In genomic region chr1:76829690-76830089, GRCm38 (mm10) we compare ENCODE assay signal across 30 mouse cellular contexts.
DNase-seq lines count a peak whose midpoint lies in the region; ATAC-seq and TF ChIP-seq lines count a peak whose summit lies in the region.
"Had no signal": no experiment of that assay in that cellular context is flagged by ENCODE, and none has a peak within 500 bp of the region (broad histone marks: within the 10 kb centered on the region; RNA-seq: fewer than 3 reads in every experiment).

No protein-coding gene starts in this region.

- DNase-seq in kidney, adult 11 months: peak; percentile 19
- DNase-seq in kidney, adult 9 months: peak; percentile 57
- peak; percentile 1 for DNase-seq in lung, postnatal 36 days
- DNase-seq in lung, adult 2 months: no peak
- peak; percentile 15 to 34 for DNase-seq in kidney, postnatal 36 days
- no peak for DNase-seq in left cerebral cortex, postnatal 14 days (ENCODE audit: low spot score in 2 of 2)
- DNase-seq: adrenal gland, adult 8-10 months; adrenal gland, postnatal 25 days; B cell, adult 2 months; cerebellum, adult 11-12 months; cerebellum, adult 9-10 months; cerebellum, postnatal 25 days; forebrain, postnatal 0 days; gastrocnemius, adult 2 months; gastrocnemius, postnatal 25 days; heart, adult 18-20 months; heart, postnatal 10 days; heart, postnatal 4 days had no signal

- H3K9ac ChIP-seq in kidney, embryonic 16.5 days (replicated peaks; ENCODE audit: low read length): no peak overlapping the region
- no peak overlapping the region for H3K9ac ChIP-seq in kidney, embryonic 15.5 days
- H3K9ac ChIP-seq: embryonic facial prominence, embryonic 12.5 days; embryonic facial prominence, embryonic 15.5 days; forebrain, postnatal 0 days; heart, embryonic 12.5 days; heart, embryonic 15.5 days; hindbrain, embryonic 14.5 days had no signal

- 57% methylated on average over 2 of the region's 2 CpGs for WGBS in kidney, embryonic 16.5 days
- WGBS in kidney, embryonic 15.5 days: 45% methylated on average over 2 of the region's 2 CpGs
- 50% methylated on average over 2 of the region's 2 CpGs for WGBS in lung, adult 2 months

- H3K4me1 ChIP-seq in kidney, embryonic 16.5 days (ENCODE audit: insufficient read depth, low read length): no peaks in the 10 kb centered on the region
- 0 out of 2 replicates have a peak, but pooled peaks cover 6% of the 10 kb centered on the region for H3K4me1 ChIP-seq in kidney, embryonic 15.5 days
- no peaks in the 10 kb centered on the region for H3K4me1 ChIP-seq in lung, adult 2 months (ENCODE audit: control insufficient read depth, insufficient read depth, low read length)
- H3K4me1 ChIP-seq: embryonic facial prominence, embryonic 12.5 days; embryonic facial prominence, embryonic 15.5 days; heart, embryonic 12.5 days; heart, embryonic 15.5 days had no signal

- intact Hi-C loops in left cerebral cortex, postnatal 14 days (cut with DNase I): no loop called here

- no peak overlapping the region for H3K27ac ChIP-seq in kidney, embryonic 16.5 days (ENCODE audit: low read length)
- H3K27ac ChIP-seq in kidney, embryonic 15.5 days: no peak overlapping the region
- H3K27ac ChIP-seq: embryonic facial prominence, embryonic 12.5 days; embryonic facial prominence, embryonic 15.5 days; gastrocnemius, adult 2 months; heart, embryonic 15.5 days; hindbrain, embryonic 14.5 days; hindbrain, postnatal 0 days had no signal

- ATAC-seq in kidney, embryonic 16.5 days (ENCODE audit: low FRiP score, low TSS enrichment): no peak
- ATAC-seq in kidney, embryonic 15.5 days (replicated peaks; ENCODE audit: low FRiP score): no peak
- ATAC-seq: activated CD4-positive, CD25-positive, alpha-beta regulatory T cell, adult 4 months; forebrain, embryonic 14.5 days; forebrain, postnatal 0 days; hindbrain, postnatal 0 days had no signal

- H3K9me3 ChIP-seq in kidney, embryonic 16.5 days (ENCODE audit: low read length): no peaks in the 10 kb centered on the region
- no peaks in the 10 kb centered on the region for H3K9me3 ChIP-seq in kidney, embryonic 15.5 days (replicated peaks)
- H3K9me3 ChIP-seq: embryonic facial prominence, embryonic 12.5 days; embryonic facial prominence, embryonic 15.5 days; heart, embryonic 12.5 days; heart, embryonic 15.5 days had no signal

- TF ChIP-seq POLR2A in lung, adult 2 months (IDR thresholded peaks at IDR 0.05; ENCODE audit: borderline replicate concordance, extremely low read depth, low read depth, low read length): no peak

- no peak overlapping the region for H3K4me3 ChIP-seq in kidney, embryonic 16.5 days (ENCODE audit: low read length)
- no peak overlapping the region for H3K4me3 ChIP-seq in kidney, embryonic 15.5 days (replicated peaks)
- H3K4me3 ChIP-seq in lung, adult 2 months (replicated peaks; ENCODE audit: extremely low read depth, low read depth, low read length): no peak overlapping the region
- H3K4me3 ChIP-seq: embryonic facial prominence, embryonic 12.5 days; embryonic facial prominence, embryonic 15.5 days; gastrocnemius, adult 2 months; heart, embryonic 12.5 days; heart, embryonic 15.5 days had no signal

- H3K4me2 ChIP-seq in kidney, embryonic 16.5 days (replicated peaks; ENCODE audit: low read depth, low read length): no peak overlapping the region
- no peak overlapping the region for H3K4me2 ChIP-seq in kidney, embryonic 15.5 days
- H3K4me2 ChIP-seq: embryonic facial prominence, embryonic 12.5 days; embryonic facial prominence, embryonic 15.5 days; heart, embryonic 12.5 days; heart, embryonic 15.5 days; hindbrain, embryonic 14.5 days had no signal

- H3K27me3 ChIP-seq in kidney, embryonic 16.5 days (ENCODE audit: insufficient read depth, low read length): no peaks in the 10 kb centered on the region
- H3K27me3 ChIP-seq in kidney, embryonic 15.5 days: no peaks in the 10 kb centered on the region
- H3K27me3 ChIP-seq: CH12.LX; embryonic facial prominence, embryonic 12.5 days; embryonic facial prominence, embryonic 15.5 days; heart, embryonic 12.5 days; heart, embryonic 15.5 days had no signal

- H3K36me3 ChIP-seq in kidney, embryonic 16.5 days (ENCODE audit: insufficient read depth, low read length): no peaks in the 10 kb centered on the region
- no peaks in the 10 kb centered on the region for H3K36me3 ChIP-seq in kidney, embryonic 15.5 days
- H3K36me3 ChIP-seq: embryonic facial prominence, embryonic 12.5 days; embryonic facial prominence, embryonic 15.5 days; G1E; heart, embryonic 12.5 days; heart, embryonic 15.5 days had no signal

- TF ChIP-seq CTCF in lung, adult 2 months (IDR thresholded peaks at IDR 0.05; ENCODE audit: insufficient read depth, low read length): no peak

Comparison
In these comparisons a context has a peak if more than half of its experiments do, and no peak if none do; other contexts are left out.
1. DNase-seq: peak in kidney, adult 11 months (single experiment), kidney, adult 9 months (single experiment), lung, postnatal 36 days (single experiment) and kidney, postnatal 36 days (2 of 2); none in lung, adult 2 months (single experiment) and left cerebral cortex, postnatal 14 days (0 of 2).